Mouse (Mus musculus) activated CD4-positive, CD25-positive, alpha-beta regulatory T cell (primary cell): ENCODE results near the gene Cpt2. TPM values are rescaled to one million over a fixed set of nuclear protein-coding genes. Genes with fewer than 3 reads are reported as not detected.

Experiments
- polyA plus RNA-seq, 2 experiments: library from polyadenylated mRNA; unstranded; fragments of 100-300 nt; shearing (Covaris generic); gene quantifications; one replicate each; pipeline ENCODE4 v1.2.1; 2017

Gene Cpt2
- polyA plus RNA-seq, result 10 to 100 TPM; 20.8 to 22.5 TPM

GRCm38 (mm10) chr4:107923145-107923802 is at the start of gene Cpt2:
TSS of gene Cpt2 (minus strand) at chr4:107923610.

GRCm38 (mm10) chr4:107967966-107968682 is 44.7 kb upstream of the Cpt2 start, which contains the start of gene Slc1a7:
TSS of gene Slc1a7 (plus strand) at chr4:107968332.

GRCm38 (mm10) chr4:107889731-107890432 is 33.5 kb downstream of the Cpt2 start, which contains the start of gene 0610037L13Rik:
TSS of gene 0610037L13Rik (plus strand) at chr4:107889813.

GRCm38 (mm10) chr4:107879254-107880050 is 44.0 kb downstream of the Cpt2 start, which contains the start of gene Magoh:
TSS of gene Magoh (plus strand) at chr4:107879755.

Other genes with a start within 250 kb of the Cpt2 start
- not detected for gene Dmrtb1, start 239.4 kb downstream of the Cpt2 start, polyA plus RNA-seq
- gene Lrp8, start 121.3 kb downstream of the Cpt2 start, polyA plus RNA-seq, result 1 to 10 TPM; 4.7 to 7.6 TPM
- 100 to 1,000 TPM; 135 to 179 TPM for gene Magoh, start 43.9 kb downstream of the Cpt2 start, polyA plus RNA-seq
- gene 0610037L13Rik, start 33.8 kb downstream of the Cpt2 start, polyA plus RNA-seq, result 10 to 100 TPM; 45.6 to 59.1 TPM
- not detected for gene Slc1a7, start 44.7 kb upstream of the Cpt2 start, polyA plus RNA-seq
- not detected for gene Podn, start 172.8 kb upstream of the Cpt2 start, polyA plus RNA-seq
- 100 to 1,000 TPM; 270 to 352 TPM for gene Scp2, start 221.4 kb upstream of the Cpt2 start, polyA plus RNA-seq
- gene Echdc2, start 241.8 kb upstream of the Cpt2 start, polyA plus RNA-seq, result 1 to 10 TPM; 2.5 to 2.7 TPM